Mouse (Mus musculus): ENCODE measurements around the gene Wnt7a. TPM values are rescaled to one million over a fixed set of nuclear protein-coding genes. Genes with fewer than 3 reads are reported as not detected.

Wnt7a gene
- polyA plus RNA-seq, 1 experiment = not detected

GRCm38 (mm10) chr6:91445316-91445715 lies 34.2 kb upstream of the Wnt7a start:
- Histone ChIP-seq H3K27me3 (ENCODE audit: control insufficient read depth, insufficient read depth, insufficient read length) (peaks cover 13% of the 10 kb centered on the region), H3K4me2 (ENCODE audit: low read depth) (no peak overlapping the region), H3K4me3 (no peak overlapping the region), H3ac (ENCODE audit: control insufficient read depth, insufficient read length) (no peak overlapping the region), H3K79me2 (ENCODE audit: control insufficient read depth, insufficient read depth) (no peaks in the 10 kb centered on the region), H3K36me3 (ENCODE audit: control insufficient read depth, insufficient read depth) (no peaks in the 10 kb centered on the region)
- TF ChIP-seq REST (IDR thresholded peaks at IDR 0.05; ENCODE audit: insufficient read depth, insufficient read length) = no peak
- no peak for TF ChIP-seq POLR2AphosphoS2 (IDR thresholded peaks at IDR 0.05; ENCODE audit: insufficient read length, low read depth)
- TF ChIP-seq MAX (IDR thresholded peaks at IDR 0.05; ENCODE audit: low read depth) = no peak
- no peak for TF ChIP-seq POLR2A (IDR thresholded peaks at IDR 0.05; ENCODE audit: insufficient read length, low read depth)
- no peak for TF ChIP-seq USF1 (IDR thresholded peaks at IDR 0.05; ENCODE audit: low read depth)
- TF ChIP-seq TCF3 (IDR thresholded peaks at IDR 0.05; ENCODE audit: insufficient read length, low read depth) = no peak

GRCm38 (mm10) chr6:91441145-91441662 lies 30.0 kb upstream of the Wnt7a start:
- Histone ChIP-seq H3K27me3 (ENCODE audit: control insufficient read depth, insufficient read depth, insufficient read length) (no peaks in the 10 kb centered on the region), H3K79me2 (ENCODE audit: control insufficient read depth, insufficient read depth) (no peaks in the 10 kb centered on the region), H3K36me3 (ENCODE audit: control insufficient read depth, insufficient read depth) (no peaks in the 10 kb centered on the region), H3K4me2 (ENCODE audit: low read depth) (peak overlapping the region; percentile 96), H3K4me3 (peak overlapping the region; percentile 60), H3ac (ENCODE audit: control insufficient read depth, insufficient read length) (peak overlapping the region; percentile 87)
- TF ChIP-seq USF1 (IDR thresholded peaks at IDR 0.05; ENCODE audit: low read depth) = no peak
- no peak for TF ChIP-seq TCF3 (IDR thresholded peaks at IDR 0.05; ENCODE audit: insufficient read length, low read depth)
- peak in 1 of 3 experiments; percentile 34 for TF ChIP-seq MYOG (IDR thresholded peaks at IDR 0.05; ENCODE audit: control insufficient read depth in 1 of 3, insufficient read depth in 1 of 3, insufficient read length in 2 of 3, low read depth in 2 of 3)
- TF ChIP-seq MAX (IDR thresholded peaks at IDR 0.05; ENCODE audit: low read depth) = no peak
- no peak for TF ChIP-seq TCF12 (IDR thresholded peaks at IDR 0.05; ENCODE audit: insufficient read depth, poor library complexity, severe bottlenecking)
- TF ChIP-seq E2F4 (IDR thresholded peaks at IDR 0.05; ENCODE audit: insufficient read depth) = no peak
- TF ChIP-seq POLR2AphosphoS2 (IDR thresholded peaks at IDR 0.05; ENCODE audit: insufficient read length, low read depth) = no peak
- no peak for TF ChIP-seq CEBPB (IDR thresholded peaks at IDR 0.05; ENCODE audit: insufficient read depth, poor library complexity, severe bottlenecking)
- no peak for TF ChIP-seq REST (IDR thresholded peaks at IDR 0.05; ENCODE audit: insufficient read depth, insufficient read length)
- TF ChIP-seq SRF (IDR thresholded peaks at IDR 0.05; ENCODE audit: control insufficient read depth, insufficient read length, low read depth) = no peak
- TF ChIP-seq MYOD1 (IDR thresholded peaks at IDR 0.05; ENCODE audit: control insufficient read depth in 1 of 3, insufficient read length in 2 of 3, low read depth in 2 of 3) = peak in 1 of 3 experiments; percentile 48
- TF ChIP-seq POLR2A (IDR thresholded peaks at IDR 0.05; ENCODE audit: insufficient read length, low read depth) = peak; percentile 14

GRCm38 (mm10) chr6:91440474-91441144 lies 29.4 kb upstream of the Wnt7a start:
- Histone ChIP-seq H3K79me2 (ENCODE audit: control insufficient read depth, insufficient read depth) (no peaks in the 10 kb centered on the region), H3ac (ENCODE audit: control insufficient read depth, insufficient read length) (peak overlapping the region; percentile 87), H3K36me3 (ENCODE audit: control insufficient read depth, insufficient read depth) (no peaks in the 10 kb centered on the region), H3K27me3 (ENCODE audit: control insufficient read depth, insufficient read depth, insufficient read length) (peaks cover 4% of the 10 kb centered on the region), H3K4me2 (ENCODE audit: low read depth) (peak overlapping the region; percentile 96), H3K4me3 (peak overlapping the region; percentile 60)
- TF ChIP-seq MYOG (IDR thresholded peaks at IDR 0.05; ENCODE audit: control insufficient read depth in 1 of 3, insufficient read depth in 1 of 3, insufficient read length in 2 of 3, low read depth in 2 of 3) (peak in 1 of 3 experiments; percentile 33), MYOD1 (IDR thresholded peaks at IDR 0.05; ENCODE audit: control insufficient read depth in 1 of 3, insufficient read length in 2 of 3, low read depth in 2 of 3) (no peak), TCF12 (IDR thresholded peaks at IDR 0.05; ENCODE audit: insufficient read depth, poor library complexity, severe bottlenecking) (no peak), MAX (IDR thresholded peaks at IDR 0.05; ENCODE audit: low read depth) (no peak), USF1 (IDR thresholded peaks at IDR 0.05; ENCODE audit: low read depth) (no peak), CEBPB (IDR thresholded peaks at IDR 0.05; ENCODE audit: insufficient read depth, poor library complexity, severe bottlenecking) (no peak), REST (IDR thresholded peaks at IDR 0.05; ENCODE audit: insufficient read depth, insufficient read length) (no peak), E2F4 (IDR thresholded peaks at IDR 0.05; ENCODE audit: insufficient read depth) (no peak), POLR2AphosphoS2 (IDR thresholded peaks at IDR 0.05; ENCODE audit: insufficient read length, low read depth) (peak; percentile 97), POLR2A (IDR thresholded peaks at IDR 0.05; ENCODE audit: insufficient read length, low read depth) (peak; percentile 98), SRF (IDR thresholded peaks at IDR 0.05; ENCODE audit: control insufficient read depth, insufficient read length, low read depth) (peak; percentile 98), TCF3 (IDR thresholded peaks at IDR 0.05; ENCODE audit: insufficient read length, low read depth) (no peak)

GRCm38 (mm10) chr6:91424151-91424550 lies 13.0 kb upstream of the Wnt7a start:
- Histone ChIP-seq H3K79me2 (ENCODE audit: control insufficient read depth, insufficient read depth) (no peaks in the 10 kb centered on the region), H3K4me2 (ENCODE audit: low read depth) (no peak overlapping the region), H3K4me3 (no peak overlapping the region), H3ac (ENCODE audit: control insufficient read depth, insufficient read length) (no peak overlapping the region), H3K27me3 (ENCODE audit: control insufficient read depth, insufficient read depth, insufficient read length) (peaks cover 51% of the 10 kb centered on the region), H3K36me3 (ENCODE audit: control insufficient read depth, insufficient read depth) (no peaks in the 10 kb centered on the region)
- no peak for TF ChIP-seq REST (IDR thresholded peaks at IDR 0.05; ENCODE audit: insufficient read depth, insufficient read length)
- no peak for TF ChIP-seq USF1 (IDR thresholded peaks at IDR 0.05; ENCODE audit: low read depth)
- no peak for TF ChIP-seq SRF (IDR thresholded peaks at IDR 0.05; ENCODE audit: control insufficient read depth, insufficient read length, low read depth)
- no peak for TF ChIP-seq TCF12 (IDR thresholded peaks at IDR 0.05; ENCODE audit: insufficient read depth, poor library complexity, severe bottlenecking)
- no peak for TF ChIP-seq E2F4 (IDR thresholded peaks at IDR 0.05; ENCODE audit: insufficient read depth)
- no peak for TF ChIP-seq POLR2A (IDR thresholded peaks at IDR 0.05; ENCODE audit: insufficient read length, low read depth)
- no peak for TF ChIP-seq MYOD1 (IDR thresholded peaks at IDR 0.05; ENCODE audit: control insufficient read depth in 1 of 3, insufficient read length in 2 of 3, low read depth in 2 of 3)
- no peak for TF ChIP-seq TCF3 (IDR thresholded peaks at IDR 0.05; ENCODE audit: insufficient read length, low read depth)
- no peak for TF ChIP-seq POLR2AphosphoS2 (IDR thresholded peaks at IDR 0.05; ENCODE audit: insufficient read length, low read depth)
- TF ChIP-seq CEBPB (IDR thresholded peaks at IDR 0.05; ENCODE audit: insufficient read depth, poor library complexity, severe bottlenecking) = no peak
- TF ChIP-seq MYOG (IDR thresholded peaks at IDR 0.05; ENCODE audit: control insufficient read depth in 1 of 3, insufficient read depth in 1 of 3, insufficient read length in 2 of 3, low read depth in 2 of 3) = no peak
- TF ChIP-seq MAX (IDR thresholded peaks at IDR 0.05; ENCODE audit: low read depth) = no peak

All from myocyte (in vitro differentiated cells).